Mouse (Mus musculus) midbrain, embryonic 12.5 days (tissue): ENCODE measurements around the gene Hdac10. TPM values are rescaled to one million over a fixed set of nuclear protein-coding genes. Genes with fewer than 3 reads are reported as not detected.

Experiments
- ATAC-seq: fragments of 200-750 bp; cut with Nextera tagmentation; 2 replicates; pipeline ENCODE4 v1.8.0; 2017; ENCODE audit warnings: low read depth, moderate TSS enrichment, moderate library complexity; ENCODE audit not compliant: low FRiP score
- H3K27ac ChIP-seq: fragments of 300-500 bp; sonication (generic); replicated peaks from 2 replicates; pipeline ENCODE4 v1.5.1; 2016; ENCODE audit warnings: mild to moderate bottlenecking
- H3K27me3 ChIP-seq: fragments of 300-500 bp; sonication (generic); 2 replicates; pipeline ENCODE4 v1.6.1; 2016; ENCODE audit warnings: mild to moderate bottlenecking
- H3K36me3 ChIP-seq: fragments of 300-500 bp; sonication (generic); 2 replicates; pipeline ENCODE4 v1.6.1; 2016
- H3K4me1 ChIP-seq: fragments of 300-500 bp; sonication (generic); 2 replicates; pipeline ENCODE4 v1.6.1; 2016
- H3K4me2 ChIP-seq: fragments of 300-500 bp; sonication (generic); replicated peaks from 2 replicates; pipeline ENCODE4 v1.6.1; 2016; ENCODE audit warnings: mild to moderate bottlenecking, moderate library complexity
- H3K4me3 ChIP-seq: fragments of 300-500 bp; sonication (generic); 2 replicates; pipeline ENCODE4 v1.5.1; 2016; ENCODE audit warnings: mild to moderate bottlenecking
- H3K9ac ChIP-seq: fragments of 300-500 bp; sonication (generic); replicated peaks from 2 replicates; pipeline ENCODE4 v1.6.1; 2016; ENCODE audit warnings: mild to moderate bottlenecking, moderate library complexity
- H3K9me3 ChIP-seq: fragments of 300-500 bp; sonication (generic); 2 replicates; pipeline ENCODE4 v1.6.1; 2016; ENCODE audit warnings: mild to moderate bottlenecking
- WGBS: fragments of 180-500 bp; shearing (Covaris S2); methylation state at CpG from one replicate; pipeline ENCODE4 v1.1.7; 2016; 5-methylcytosine and 5-hydroxymethylcytosine counted together
- microRNA-seq: library from miRNA; unstranded; fragments of <30 nt; microRNA quantifications from one replicate; pipeline ENCODE4, GENCODE M21; 2017
- polyA plus RNA-seq: library from polyadenylated mRNA; unstranded; fragments of >200 nt; fragmentation: Nextera tagmentation; extraction: Ambion mirVana; gene quantifications from 2 replicates; pipeline ENCODE4 v1.2.1, GENCODE M21; 2016

Gene Hdac10
- polyA plus RNA-seq, 1 experiment from 2014 or later: 25.1 TPM

GRCm38 (mm10) chr15:89083906-89084305 is 44.6 kb downstream of the Hdac10 start:
- Histone ChIP-seq H3K4me3 (no peak overlapping the region), H3K27me3 (no peaks in the 10 kb centered on the region), H3K4me1 (peaks cover 8% of the 10 kb centered on the region; the same call in 1 of the 2 replicates), H3K27ac (no peak overlapping the region), H3K36me3 (peaks cover 66% of the 10 kb centered on the region), H3K4me2 (no peak overlapping the region), H3K9ac (no peak overlapping the region), H3K9me3 (no peaks in the 10 kb centered on the region)
- no peak for ATAC-seq
- 95% methylated on average over 1 of the region's 1 CpGs for WGBS

- WGBS: 82% methylated on average over 9 of the region's 9 CpGs
- Histone ChIP-seq H3K27ac (no peak overlapping the region), H3K9ac (no peak overlapping the region), H3K4me3 (no peak overlapping the region), H3K9me3 (no peaks in the 10 kb centered on the region), H3K4me2 (no peak overlapping the region; the same call in 1 of the 2 replicates), H3K4me1 (peaks cover 34% of the 10 kb centered on the region), H3K36me3 (peaks cover 30% of the 10 kb centered on the region), H3K27me3 (no peaks in the 10 kb centered on the region)
- no peak for ATAC-seq
Measured at GRCm38 (mm10) chr15:89078208-89078836, 50.2 kb downstream of the Hdac10 start.

GRCm38 (mm10) chr15:89076156-89076731 is 52.3 kb downstream of the Hdac10 start:
- WGBS: under 1% methylated on average over 25 of the region's 39 CpGs
- Histone ChIP-seq H3K27ac (peak overlapping the region; percentile 83), H3K4me3 (peak overlapping the region; percentile 84), H3K9me3 (no peaks in the 10 kb centered on the region), H3K9ac (peak overlapping the region; percentile 93), H3K36me3 (peaks cover 9% of the 10 kb centered on the region; the same call in 1 of the 2 replicates), H3K4me2 (peak overlapping the region; percentile 82), H3K27me3 (0 out of 2 replicates have a peak, but pooled peaks cover under 1% of the 10 kb centered on the region), H3K4me1 (peaks cover 34% of the 10 kb centered on the region)
- ATAC-seq: peak; percentile 73; the same call in 1 of the 2 replicates

GRCm38 (mm10) chr15:89075478-89076147 is 52.9 kb downstream of the Hdac10 start:
- no peaks in the 10 kb centered on the region for H3K9me3 ChIP-seq
- peak overlapping the region; percentile 82 for H3K4me2 ChIP-seq
- WGBS: under 1% methylated on average over 27 of the region's 59 CpGs
- H3K27ac ChIP-seq: peak overlapping the region; percentile 83
- ATAC-seq: peak; percentile 92
- H3K4me3 ChIP-seq: peak overlapping the region; percentile 84
- 0 out of 2 replicates have a peak, but pooled peaks cover 4% of the 10 kb centered on the region for H3K36me3 ChIP-seq
- H3K4me1 ChIP-seq: peaks cover 34% of the 10 kb centered on the region
- H3K9ac ChIP-seq: peak overlapping the region; percentile 93
- 0 out of 2 replicates have a peak, but pooled peaks cover 6% of the 10 kb centered on the region for H3K27me3 ChIP-seq

GRCm38 (mm10) chr15:89074613-89075477 is 53.7 kb downstream of the Hdac10 start, which contains the start of gene Trabd:
Trabd (plus strand) TSS chr15:89075124.
- 0 out of 2 replicates have a peak, but pooled peaks cover 4% of the 10 kb centered on the region for H3K36me3 ChIP-seq
- peak within 1 kb of the TSS; percentile 82 for H3K4me2 ChIP-seq
- peak within 1 kb of the TSS; percentile 84 for H3K4me3 ChIP-seq
- 24% methylated on average over 11 of the region's 11 CpGs for WGBS
- peak within 1 kb of the TSS; percentile 83 for H3K27ac ChIP-seq
- H3K9ac ChIP-seq: peak within 1 kb of the TSS; percentile 93
- H3K27me3 ChIP-seq: peaks cover 10% of the 10 kb centered on the region
- peaks cover 34% of the 10 kb centered on the region for H3K4me1 ChIP-seq
- H3K9me3 ChIP-seq: no peaks in the 10 kb centered on the region
- ATAC-seq: no peak

- Histone ChIP-seq H3K27ac (peak overlapping the region; percentile 83; the same call in 1 of the 2 replicates), H3K4me3 (no peak overlapping the region), H3K36me3 (no peaks in the 10 kb centered on the region), H3K4me1 (peaks cover 34% of the 10 kb centered on the region), H3K9me3 (no peaks in the 10 kb centered on the region), H3K4me2 (no peak overlapping the region), H3K9ac (peak overlapping the region; percentile 93; the same call in 1 of the 2 replicates), H3K27me3 (peaks cover 17% of the 10 kb centered on the region)
- WGBS: 83% methylated on average over 10 of the region's 10 CpGs
- ATAC-seq: no peak
Measured at GRCm38 (mm10) chr15:89073993-89074603, 54.4 kb downstream of the Hdac10 start.

Small RNA genes lying within 50 kb of the gene (microRNA-seq; reads per million reads assigned to microRNA genes)
- not detected for gene Mir7118

Other genes with a start within 250 kb of the Hdac10 start
- not detected in 2 replicates for gene Ttll8, start 174.3 kb downstream of the Hdac10 start, polyA plus RNA-seq
- gene Mlc1, start 149.7 kb downstream of the Hdac10 start, polyA plus RNA-seq: 3.8 and 4.7 TPM in 2 replicates
- gene Mov10l1, start 145.8 kb downstream of the Hdac10 start, polyA plus RNA-seq: not detected in 2 replicates
- gene Panx2, start 69.0 kb downstream of the Hdac10 start, polyA plus RNA-seq: 1.6 and 2.1 TPM in 2 replicates
- gene Trabd, start 53.6 kb downstream of the Hdac10 start, polyA plus RNA-seq: 47.9 and 49.2 TPM in 2 replicates
- 23.7 and 28.1 TPM in 2 replicates for gene Selenoo, start 39.6 kb downstream of the Hdac10 start, polyA plus RNA-seq
- 25.0 and 25.1 TPM in 2 replicates for gene Tubgcp6, start 5.6 kb downstream of the Hdac10 start, polyA plus RNA-seq
- 14.5 and 20.1 TPM in 2 replicates for gene Mapk12, start 12.0 kb upstream of the Hdac10 start, polyA plus RNA-seq
- 45.7 and 50.2 TPM in 2 replicates for gene Mapk11, start 20.9 kb upstream of the Hdac10 start, polyA plus RNA-seq
- gene Plxnb2, start 52.1 kb upstream of the Hdac10 start, polyA plus RNA-seq: 164 and 170 TPM in 2 replicates
- gene Dennd6b, start 67.8 kb upstream of the Hdac10 start, polyA plus RNA-seq: 53.3 and 58.6 TPM in 2 replicates
- 63.7 and 68.5 TPM in 2 replicates for gene Ppp6r2, start 82.9 kb upstream of the Hdac10 start, polyA plus RNA-seq
- 91.7 and 94.0 TPM in 2 replicates for gene Sbf1, start 186.6 kb upstream of the Hdac10 start, polyA plus RNA-seq
- not detected in 2 replicates for gene Adm2, start 194.0 kb upstream of the Hdac10 start, polyA plus RNA-seq
- gene Miox, start 205.7 kb upstream of the Hdac10 start, polyA plus RNA-seq: not detected in 2 replicates
- gene Lmf2, start 227.0 kb upstream of the Hdac10 start, polyA plus RNA-seq: 44.3 and 48.8 TPM in 2 replicates
- 164 and 170 TPM in 2 replicates for gene Ncaph2, start 227.0 kb upstream of the Hdac10 start, polyA plus RNA-seq
- gene Sco2, start 245.1 kb upstream of the Hdac10 start, polyA plus RNA-seq: 5.8 TPM in 2 replicates
- gene Tymp, start 248.3 kb upstream of the Hdac10 start, polyA plus RNA-seq: 1.4 and 1.9 TPM in 2 replicates